Mouse (Mus musculus) gastrocnemius, postnatal 25 days (tissue): ENCODE data around the gene Pcdh7. TPM values are rescaled to one million over a fixed set of nuclear protein-coding genes. Genes with fewer than 3 reads are reported as not detected.

Source experiments
- DNase-seq: peaks from one replicate; pipeline ENCODE4 v3.0.0; 2022
- total RNA-seq, 2 experiments: library from RNA; stranded (reverse); gene quantifications; 1 replicate in 1 of 2; 2 replicates in 1 of 2; pipeline ENCODE4 v1.2.3; 2021

Gene Pcdh7
- total RNA-seq, 2 experiments from 2014 or later, result 2.6 to 3.0 TPM

- no peak for DNase-seq
Measured at GRCm38 (mm10) chr5:57797951-57798670, 80.3 kb downstream of the Pcdh7 start.

- DNase-seq, result peak; percentile 5
Measured at GRCm38 (mm10) chr5:57803108-57803507, 85.3 kb downstream of the Pcdh7 start.

- DNase-seq, result no peak
Measured at GRCm38 (mm10) chr5:57803890-57804289, 86.1 kb downstream of the Pcdh7 start.

- DNase-seq, result no peak
Measured at GRCm38 (mm10) chr5:57807350-57807749, 89.6 kb downstream of the Pcdh7 start.

GRCm38 (mm10) chr5:57810641-57811040 lies 92.9 kb downstream of the Pcdh7 start:
- DNase-seq, result no peak

- DNase-seq, result no peak
Measured at GRCm38 (mm10) chr5:57815964-57816589, 98.3 kb downstream of the Pcdh7 start.

- no peak for DNase-seq
Measured at GRCm38 (mm10) chr5:57819788-57820187, 102.0 kb downstream of the Pcdh7 start.

- no peak for DNase-seq
Measured at GRCm38 (mm10) chr5:57821099-57821498, 103.3 kb downstream of the Pcdh7 start.

GRCm38 (mm10) chr5:57828437-57828836 lies 110.7 kb downstream of the Pcdh7 start:
- no peak for DNase-seq

- DNase-seq, result no peak
Measured at GRCm38 (mm10) chr5:57837150-57837549, 119.4 kb downstream of the Pcdh7 start.

- no peak for DNase-seq
Measured at GRCm38 (mm10) chr5:57841357-57842119, 123.8 kb downstream of the Pcdh7 start.

- no peak for DNase-seq
Measured at GRCm38 (mm10) chr5:57847500-57847899, 129.7 kb downstream of the Pcdh7 start.

- DNase-seq, result no peak
Measured at GRCm38 (mm10) chr5:57850111-57850510, 132.3 kb downstream of the Pcdh7 start.

GRCm38 (mm10) chr5:57857316-57857715 lies 139.5 kb downstream of the Pcdh7 start:
- no peak for DNase-seq

GRCm38 (mm10) chr5:57864254-57864653 lies 146.5 kb downstream of the Pcdh7 start:
- no peak for DNase-seq

GRCm38 (mm10) chr5:57865256-57865655 lies 147.5 kb downstream of the Pcdh7 start:
- no peak for DNase-seq

- DNase-seq, result no peak
Measured at GRCm38 (mm10) chr5:57866097-57866496, 148.3 kb downstream of the Pcdh7 start.

- DNase-seq, result no peak
Measured at GRCm38 (mm10) chr5:57867906-57868305, 150.1 kb downstream of the Pcdh7 start.

GRCm38 (mm10) chr5:57868702-57869101 lies 150.9 kb downstream of the Pcdh7 start:
- DNase-seq, result no peak

- DNase-seq, result no peak
Measured at GRCm38 (mm10) chr5:57870727-57871126, 153.0 kb downstream of the Pcdh7 start.

GRCm38 (mm10) chr5:57884982-57885381 lies 167.2 kb downstream of the Pcdh7 start:
- DNase-seq, result no peak

- DNase-seq, result no peak
Measured at GRCm38 (mm10) chr5:57899018-57899614, 181.3 kb downstream of the Pcdh7 start.

GRCm38 (mm10) chr5:57907218-57907617 lies 189.5 kb downstream of the Pcdh7 start:
- no peak for DNase-seq
